Mouse (Mus musculus): ENCODE results near the gene Cpz.

Cpz gene

GRCm38 (mm10) chr5:35525469-35526123 lies at the start of gene Cpz:
Cpz (minus strand) TSS chr5:35525698.
- peak in 1 of 2 experiments; percentile 33 for DNase-seq (ENCODE audit: low spot score in 2 of 2)

DNA sequence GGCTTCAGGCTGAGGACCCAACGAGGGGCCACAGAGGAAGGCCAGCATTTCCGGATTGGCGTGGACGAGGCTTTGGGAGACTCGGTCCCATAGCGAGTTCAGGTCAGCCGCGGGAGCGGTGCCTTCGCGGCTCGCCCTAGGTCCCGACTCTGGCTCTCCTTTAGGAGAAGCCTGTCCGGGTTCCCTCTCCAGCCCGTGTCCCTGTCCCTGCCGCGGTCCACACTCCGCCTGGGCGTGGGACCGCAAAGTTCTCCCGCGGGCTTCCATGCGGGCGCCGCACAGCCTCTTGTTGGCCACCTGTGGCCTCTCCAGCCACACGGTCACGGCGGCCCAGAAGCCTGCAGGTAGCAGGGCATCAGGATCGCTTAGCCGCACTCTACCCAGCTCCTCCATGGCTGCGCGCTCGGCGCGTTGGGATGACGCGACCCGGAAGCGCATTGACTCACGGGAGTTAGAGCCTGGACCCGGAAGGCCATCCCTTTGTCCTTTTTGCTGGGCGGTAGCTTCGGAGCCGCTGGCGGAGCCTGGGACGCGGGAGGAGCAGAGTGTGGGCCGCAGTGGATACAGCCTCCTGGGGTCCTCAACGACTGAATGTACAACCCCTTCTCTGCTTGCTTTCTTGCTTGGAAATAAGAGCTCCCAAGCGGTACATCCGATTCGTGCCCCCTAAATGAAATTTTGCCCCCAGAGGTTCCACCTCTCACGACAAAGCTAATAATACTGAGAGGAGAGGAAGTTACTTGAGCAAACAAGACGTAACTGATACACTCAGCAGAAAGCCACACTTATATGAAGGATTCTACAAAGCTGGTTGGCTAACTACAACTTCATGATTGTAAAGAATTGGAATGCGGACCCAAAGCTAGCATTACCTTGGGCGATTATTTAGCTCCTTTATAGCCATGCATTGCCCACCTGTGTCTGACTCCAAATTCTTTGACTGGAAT lies 49.4 kb upstream of the Cpz start, which contains the start of gene Trmt44:
Trmt44 (minus strand) TSS at position 418 of the 947 bp plus-strand sequence.
- peak; percentile 95 for DNase-seq (ENCODE audit: low spot score in 2 of 2)

- no peak for DNase-seq (ENCODE audit: low spot score in 2 of 2)
These were observed 46.0 kb upstream of the Cpz start for GRCm38 (mm10) chr5:35571546-35571945.

DNA sequence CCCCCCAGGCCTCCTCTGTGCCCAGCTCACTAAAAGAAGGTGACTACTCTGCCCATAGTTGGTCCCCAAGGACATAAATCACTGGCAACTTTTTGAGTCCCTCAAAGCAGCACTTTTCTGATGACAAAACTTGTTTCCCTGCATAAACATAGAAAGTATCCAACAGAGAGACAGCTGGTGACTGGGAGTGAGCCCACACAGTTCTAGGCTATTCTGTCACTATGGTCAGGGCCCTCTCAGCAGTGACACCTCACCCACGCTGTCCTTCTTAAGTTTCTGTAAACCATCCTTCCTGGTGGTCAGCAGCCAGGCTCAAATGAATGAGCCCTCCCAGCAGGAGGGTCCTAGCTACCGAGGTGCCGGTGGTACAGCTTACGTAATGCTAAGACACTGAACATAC lies 41.1 kb upstream of the Cpz start:
- no peak for DNase-seq (ENCODE audit: low spot score in 2 of 2)

- no peak for DNase-seq (ENCODE audit: low spot score in 2 of 2)
These were observed 39.7 kb upstream of the Cpz start for GRCm38 (mm10) chr5:35565217-35565616.

- peak; percentile 63 to 71 for DNase-seq (ENCODE audit: low spot score in 2 of 2)
These were observed 38.0 kb upstream of the Cpz start for GRCm38 (mm10) chr5:35563449-35563848.

DNA sequence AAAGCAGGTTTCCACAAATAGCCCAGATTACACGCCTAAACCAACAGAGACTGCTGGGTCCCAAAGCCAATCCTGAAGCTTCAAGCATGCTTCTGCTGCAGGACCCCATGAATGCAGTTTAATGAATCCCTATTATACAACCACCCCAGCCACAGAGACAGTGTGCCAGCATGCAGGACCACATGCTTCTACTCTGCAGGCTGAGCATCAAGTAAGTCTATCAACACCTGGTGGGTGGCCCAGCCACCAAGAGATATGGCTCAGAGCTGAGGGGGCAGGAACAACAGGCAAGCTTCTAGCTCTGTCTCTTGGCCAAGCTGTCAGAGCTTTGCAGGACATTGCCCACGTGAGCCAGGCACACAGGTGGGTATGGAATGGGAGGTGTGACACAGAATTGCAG lies 37.1 kb upstream of the Cpz start:
- DNase-seq (ENCODE audit: low spot score in 2 of 2) = no peak

DNA sequence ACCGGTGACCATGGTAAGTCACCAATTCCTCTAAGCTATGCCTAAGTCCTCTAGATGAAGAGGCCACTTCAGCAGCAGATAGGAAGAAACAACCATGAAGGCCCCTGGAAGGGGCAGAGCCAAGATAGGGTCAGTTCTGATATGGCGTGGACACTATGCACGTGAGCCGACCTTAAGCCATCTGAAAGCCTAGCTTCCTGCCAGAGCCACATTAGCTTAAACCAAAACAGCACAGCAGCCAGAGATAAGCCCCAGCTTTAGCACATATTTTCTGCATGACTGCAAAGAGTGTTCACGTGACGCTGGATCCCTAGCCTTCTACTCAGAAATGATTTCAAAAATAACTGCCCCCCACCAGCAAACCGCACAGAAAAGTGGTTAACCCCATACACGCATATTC lies 33.9 kb upstream of the Cpz start:
- DNase-seq (ENCODE audit: low spot score in 2 of 2) = no peak

GRCm38 (mm10) chr5:35557946-35558621 lies 32.6 kb upstream of the Cpz start:
- no peak for DNase-seq (ENCODE audit: low spot score in 2 of 2)

- DNase-seq (ENCODE audit: low spot score in 2 of 2) = no peak
These were observed 30.9 kb upstream of the Cpz start for GRCm38 (mm10) chr5:35556393-35556792.

- DNase-seq (ENCODE audit: low spot score in 2 of 2) = no peak
These were observed 27.5 kb upstream of the Cpz start for GRCm38 (mm10) chr5:35552838-35553539.

DNA sequence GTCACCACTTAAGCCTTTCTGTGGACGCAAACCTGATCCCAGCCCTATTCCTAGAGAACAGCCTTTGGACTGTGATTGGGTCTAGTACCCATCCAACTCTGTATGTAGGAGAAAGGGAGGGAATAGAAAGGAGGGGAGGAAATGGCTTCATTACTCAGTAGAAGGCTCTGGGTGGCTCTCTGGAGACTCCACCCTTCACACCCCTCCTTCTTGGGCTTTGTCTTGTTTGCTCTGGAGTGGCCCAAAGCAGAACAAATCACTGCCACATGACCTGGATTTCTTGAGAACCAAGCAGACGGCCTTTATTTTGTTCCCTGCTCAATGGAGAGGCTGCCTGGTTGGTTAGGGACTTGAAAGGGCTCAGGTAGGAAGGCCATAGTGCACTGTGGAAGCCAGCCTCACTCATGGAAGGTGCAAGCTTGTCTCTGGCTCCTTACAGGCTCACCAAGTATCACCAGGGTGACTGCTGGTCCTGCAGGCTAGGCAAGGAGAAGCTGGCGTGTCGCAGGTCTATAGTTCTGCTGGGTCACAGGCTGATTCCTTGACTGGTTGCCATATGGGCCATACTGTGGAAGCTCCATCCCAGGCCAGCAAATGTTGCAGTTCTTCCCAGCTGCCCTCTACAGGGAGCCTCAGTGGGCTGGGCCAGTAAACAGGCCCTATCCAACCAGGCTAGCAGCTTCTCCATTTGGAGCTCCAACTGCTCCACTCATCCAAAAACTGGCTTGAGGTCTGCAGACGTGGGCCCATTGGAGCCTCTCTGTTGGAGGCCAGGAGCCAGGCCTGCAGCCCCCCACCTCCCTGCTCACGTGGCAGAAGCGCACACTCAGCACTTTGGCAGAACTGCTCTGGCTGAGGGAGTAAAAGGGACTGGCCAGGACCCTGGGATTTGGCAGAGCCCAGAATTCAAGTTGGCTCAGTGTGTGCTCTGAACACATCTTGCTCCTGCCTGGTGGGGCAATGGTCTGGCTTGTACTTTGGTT lies 26.6 kb upstream of the Cpz start:
- peak; percentile 45 to 48 for DNase-seq (ENCODE audit: low spot score in 2 of 2)

DNA sequence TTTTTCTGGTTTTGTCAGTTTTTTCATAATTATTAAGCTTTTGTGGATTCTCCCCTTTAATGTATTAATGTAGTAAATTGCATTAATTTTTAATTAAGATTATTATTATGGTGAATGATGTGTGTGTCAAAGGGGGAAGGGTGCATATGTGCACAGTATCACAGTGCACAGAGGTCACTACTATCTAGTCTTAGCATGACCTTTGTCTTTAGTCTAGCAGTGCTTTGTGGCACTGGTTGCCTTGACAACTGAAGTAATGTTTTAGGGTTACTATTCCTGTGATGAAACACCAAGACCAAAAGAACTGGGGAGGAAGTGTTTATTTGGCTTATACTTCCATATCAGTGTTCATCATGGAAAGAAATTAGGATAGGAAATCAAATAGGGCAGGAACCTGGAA lies 20.6 kb upstream of the Cpz start:
- DNase-seq (ENCODE audit: low spot score in 2 of 2) = no peak

GRCm38 (mm10) chr5:35541059-35541790 lies 15.7 kb upstream of the Cpz start:
- no peak for DNase-seq (ENCODE audit: low spot score in 2 of 2)

- no peak for DNase-seq (ENCODE audit: low spot score in 2 of 2)
These were observed 15.1 kb upstream of the Cpz start for GRCm38 (mm10) chr5:35540555-35540954.

DNA sequence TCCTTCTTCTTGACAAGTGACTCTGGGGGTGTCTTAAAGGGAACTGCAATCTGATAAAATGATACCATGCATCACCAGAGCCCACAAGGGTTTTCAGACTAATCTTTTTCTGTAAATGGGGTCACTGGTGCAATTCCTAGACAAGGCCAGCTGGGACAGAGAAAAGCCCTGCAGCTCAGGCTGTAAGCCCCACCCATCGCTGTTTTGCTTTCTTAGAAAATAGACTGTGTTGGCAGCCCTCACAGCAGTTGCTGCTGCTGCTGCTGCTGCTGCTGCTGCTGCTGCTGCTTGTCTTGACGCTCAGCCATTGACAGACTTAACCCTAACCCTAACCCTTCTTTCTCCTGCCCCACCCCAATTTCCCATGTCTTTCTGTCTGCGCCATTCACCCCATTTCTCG lies 14.1 kb upstream of the Cpz start:
- no peak for DNase-seq (ENCODE audit: low spot score in 2 of 2)

DNA sequence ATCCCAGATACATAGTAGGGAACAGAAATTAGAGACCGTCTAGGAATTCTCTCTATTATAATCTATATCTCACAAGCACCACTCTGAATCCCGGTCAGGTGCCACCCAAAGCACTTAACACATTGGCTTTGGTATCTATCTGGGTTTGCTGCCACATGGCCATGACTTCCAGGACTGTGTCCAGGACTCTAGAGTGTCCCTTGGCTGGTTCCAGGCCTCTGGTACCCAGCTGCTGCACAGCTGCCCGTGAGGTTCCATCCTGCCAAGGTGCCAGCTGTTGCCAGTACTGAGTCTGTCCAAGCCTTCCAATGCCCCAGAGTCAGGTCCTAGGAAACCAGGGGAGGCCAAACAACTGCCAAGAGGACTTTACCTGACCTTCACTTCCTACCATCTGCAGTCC lies 12.5 kb upstream of the Cpz start:
- no peak for DNase-seq (ENCODE audit: low spot score in 2 of 2)

- no peak for DNase-seq (ENCODE audit: low spot score in 2 of 2)
These were observed 12.0 kb upstream of the Cpz start for GRCm38 (mm10) chr5:35537474-35537873.

- no peak for DNase-seq (ENCODE audit: low spot score in 2 of 2)
These were observed 10.8 kb upstream of the Cpz start for GRCm38 (mm10) chr5:35536271-35536670.

DNA sequence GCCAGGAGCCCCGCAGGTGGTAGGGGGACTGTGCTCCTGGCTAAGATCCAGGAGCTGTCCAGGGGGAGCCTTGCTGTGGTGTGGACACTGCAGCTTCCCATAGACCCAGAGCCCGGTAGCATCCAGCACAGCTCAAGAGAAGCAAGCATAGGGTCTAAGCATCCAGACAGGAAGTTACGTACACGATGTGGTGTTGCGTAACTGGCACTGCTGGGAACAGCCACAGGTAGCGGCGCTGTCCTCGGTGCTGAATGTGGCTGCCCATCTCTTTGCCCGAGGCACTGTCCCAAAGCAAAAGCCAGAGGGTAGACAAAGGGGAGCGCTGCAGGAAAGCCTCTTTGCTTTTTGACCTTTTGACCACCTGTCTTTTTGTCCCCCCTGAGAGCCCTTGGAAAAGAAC lies 6.1 kb upstream of the Cpz start:
- DNase-seq (ENCODE audit: low spot score in 2 of 2) = no peak

All from right cerebral cortex, postnatal 10 days (tissue).